Mouse (Mus musculus): ENCODE measurements around the gene Defb47. TPM values are rescaled to one million over a fixed set of nuclear protein-coding genes. Genes with fewer than 3 reads are reported as not detected.

Defb47 gene
- polyA plus RNA-seq, 1 experiment from 2014 or later: not detected

Other genes starting within 250 kb of the Defb47 start
- 13.6 and 15.5 TPM in 2 replicates for gene Ints6, start 236.9 kb upstream of the Defb47 start, polyA plus RNA-seq (2015; fragmentation: Nextera tagmentation; extraction: Ambion mirVana)
- 4.2 and 5.1 TPM in 2 replicates for gene Wdfy2, start 160.4 kb upstream of the Defb47 start, polyA plus RNA-seq (2015; fragmentation: Nextera tagmentation; extraction: Ambion mirVana)
- not detected in 2 replicates for gene Defb48, start 13.6 kb upstream of the Defb47 start, polyA plus RNA-seq (2015; fragmentation: Nextera tagmentation; extraction: Ambion mirVana)
- not detected in 2 replicates for gene Defb43, start 13.7 kb downstream of the Defb47 start, polyA plus RNA-seq (2015; fragmentation: Nextera tagmentation; extraction: Ambion mirVana)
- gene Defb42, start 48.9 kb downstream of the Defb47 start, polyA plus RNA-seq (2015; fragmentation: Nextera tagmentation; extraction: Ambion mirVana): 3.0 and 3.3 TPM in 2 replicates
- gene Defb30, start 51.9 kb downstream of the Defb47 start, polyA plus RNA-seq (2015; fragmentation: Nextera tagmentation; extraction: Ambion mirVana): 0.18 TPM in 1 of 2 replicates, not detected in the other